Mouse (Mus musculus): Measurements from ENCODE around the gene Grcc10.

- TF ChIP-seq POLR2A (IDR thresholded peaks at IDR 0.05; ENCODE audit: extremely low read depth, insufficient read depth, low read length) (no peak), CTCF (IDR thresholded peaks at IDR 0.05; ENCODE audit: low read depth, low read length) (no peak)
Measured at GRCm38 (mm10) chr6:124787722-124788121, 46.5 kb upstream of the Grcc10 start.
